Mouse (Mus musculus) hematopoietic stem cell, adult 5-6 weeks (primary cell): Measurements from ENCODE around the gene Ufsp1. TPM values are rescaled to one million over a fixed set of nuclear protein-coding genes. Genes with fewer than 3 reads are reported as not detected.

Experiments used
- ATAC-seq, 2 experiments: fragments of 125-278 bp in 1 of 2; replicated peaks in 1 of 2; 2 replicates each; pipeline ENCODE4 v1.8.0; 2016 to 2017; ENCODE audit warnings: inconsistent platforms in 2 of 2, mild to moderate bottlenecking in 2 of 2, moderate number of reproducible peaks in 2 of 2, low read depth in 1 of 2, moderate TSS enrichment in 1 of 2; ENCODE audit not compliant: low FRiP score in 2 of 2, poor library complexity in 2 of 2, severe bottlenecking in 2 of 2, insufficient read depth in 1 of 2, low TSS enrichment in 1 of 2
- total RNA-seq: library from RNA; stranded (forward); fragments of 172-1452, 232-1000 nt; gene quantifications from 2 replicates; pipeline ENCODE4 v1.2.3, GENCODE M21; 2017

Gene Ufsp1
- total RNA-seq, 1 experiment from 2014 or later, result 3.6 TPM

- no peak for ATAC-seq
Measured at GRCm38 (mm10) chr5:137291381-137291926, 3.0 kb upstream of the Ufsp1 start.

GRCm38 (mm10) chr5:137293282-137293681 is 1.1 kb upstream of the Ufsp1 start:
- ATAC-seq, result peak; percentile 31 to 38

DNA sequence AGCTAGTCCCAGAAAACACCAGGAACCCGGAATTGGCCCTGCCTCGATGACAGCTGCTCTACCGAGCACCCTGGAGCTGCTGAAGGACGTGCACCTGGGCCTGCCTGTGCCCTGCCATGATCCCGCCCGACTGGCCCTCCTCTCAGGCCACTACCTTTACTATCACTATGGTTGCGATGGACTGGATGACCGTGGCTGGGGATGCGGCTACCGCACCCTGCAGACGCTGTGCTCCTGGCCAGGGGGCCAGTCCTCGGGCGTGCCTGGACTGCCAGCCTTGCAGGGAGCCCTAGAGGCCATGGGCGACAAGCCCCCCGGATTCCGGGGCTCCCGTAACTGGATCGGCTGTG is 290 bp downstream of the Ufsp1 start:
- ATAC-seq, result peak; percentile 0 to 3; a peak in 1 of 4 replicates

- ATAC-seq, result no peak
Measured at GRCm38 (mm10) chr5:137295296-137295695, 867 bp downstream of the Ufsp1 start.

DNA sequence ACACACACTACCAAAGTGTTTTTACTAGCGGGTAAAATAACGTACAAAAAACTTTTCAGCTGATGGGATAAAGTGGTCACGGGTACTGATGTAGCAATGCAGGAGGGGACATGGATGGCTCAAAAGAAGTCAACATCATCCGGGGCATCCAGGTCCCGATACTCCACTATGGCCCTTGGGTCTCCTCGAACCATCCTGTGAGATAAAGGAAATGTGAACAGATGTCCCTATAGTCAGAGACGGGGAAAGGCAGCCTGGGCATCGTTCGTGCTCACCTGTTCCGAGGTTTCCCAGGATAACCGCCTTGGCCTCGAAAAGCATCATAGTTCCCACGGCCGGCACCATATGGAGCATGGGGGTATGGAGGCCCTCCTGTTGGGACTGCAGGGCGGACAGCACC is 1.3 kb downstream of the Ufsp1 start:
- ATAC-seq, result no peak

- ATAC-seq, result no peak
Measured at GRCm38 (mm10) chr5:137297126-137297525, 2.7 kb downstream of the Ufsp1 start.

DNA sequence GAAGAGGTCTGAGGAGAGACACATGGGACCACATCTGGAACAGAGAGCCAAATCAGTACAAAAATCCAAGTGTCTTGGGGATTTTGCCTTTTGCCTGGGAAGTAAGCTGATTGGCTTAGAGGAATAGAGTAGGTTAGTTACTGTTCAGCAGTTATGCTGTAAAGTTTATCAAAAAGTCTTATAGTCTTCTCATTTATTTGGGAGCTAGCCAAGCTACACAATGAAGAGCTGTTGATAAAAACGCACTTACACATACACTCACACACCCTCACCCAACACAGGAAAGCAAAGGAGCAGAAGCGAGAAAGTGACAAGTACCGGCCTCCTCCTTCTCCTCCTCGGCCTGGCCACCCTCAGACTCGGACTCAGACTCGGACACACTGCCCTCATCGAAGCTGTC is 4.8 kb downstream of the Ufsp1 start:
- ATAC-seq, result no peak

GRCm38 (mm10) chr5:137301253-137301652 is 6.8 kb downstream of the Ufsp1 start:
- ATAC-seq, result no peak

- no peak for ATAC-seq
Measured at GRCm38 (mm10) chr5:137303609-137304008, 9.2 kb downstream of the Ufsp1 start.

- ATAC-seq, result no peak
Measured at GRCm38 (mm10) chr5:137304165-137304564, 9.7 kb downstream of the Ufsp1 start.

DNA sequence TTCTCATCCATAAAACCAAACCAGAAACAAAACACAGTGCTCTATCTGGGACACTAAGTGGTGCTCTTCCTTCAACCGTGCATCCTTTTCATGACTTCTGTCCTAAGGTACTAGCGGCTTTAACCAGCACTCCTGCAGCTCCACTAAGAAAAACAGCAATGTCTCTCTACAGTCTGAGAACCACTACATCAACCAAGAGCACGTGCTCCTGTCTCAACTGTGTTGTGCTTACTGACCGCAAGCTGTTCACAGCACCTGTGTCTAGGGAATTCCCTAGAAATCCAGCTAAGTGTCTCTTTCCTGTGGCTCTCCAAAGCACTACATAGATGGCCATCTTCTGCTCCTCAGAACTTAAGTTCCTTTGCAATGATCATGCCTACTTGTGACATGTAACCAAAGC is 10.4 kb downstream of the Ufsp1 start:
- ATAC-seq, result no peak

GRCm38 (mm10) chr5:137305822-137306221 is 11.4 kb downstream of the Ufsp1 start:
- no peak; a peak in 1 of 4 replicates for ATAC-seq

DNA sequence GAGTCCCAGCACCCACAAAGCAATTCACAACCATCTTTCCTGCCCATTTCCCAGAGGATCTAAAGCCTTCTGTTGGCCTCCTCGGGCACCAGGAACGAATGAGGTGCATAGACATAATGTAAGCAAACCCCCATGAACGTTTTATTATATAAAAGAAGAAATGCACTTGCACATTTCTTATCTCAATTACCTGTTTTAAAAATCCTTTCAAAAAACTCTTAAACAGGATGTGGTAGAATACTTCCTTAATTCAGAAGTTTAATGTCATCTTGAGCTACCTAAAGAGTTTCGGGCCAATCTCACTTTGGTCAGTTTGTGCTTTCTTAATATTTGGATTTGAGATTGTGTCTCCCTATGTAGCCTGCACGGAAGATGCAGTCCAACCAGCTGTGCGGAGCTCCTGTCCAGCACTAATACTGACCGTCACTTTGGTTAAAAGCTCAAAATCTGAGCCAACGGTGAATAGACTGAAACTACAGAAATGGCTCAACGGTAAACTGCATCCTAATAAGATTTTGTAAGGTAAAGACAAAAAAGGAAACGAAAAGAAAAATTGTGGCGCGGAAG is 12.1 kb downstream of the Ufsp1 start:
- no peak for ATAC-seq

DNA sequence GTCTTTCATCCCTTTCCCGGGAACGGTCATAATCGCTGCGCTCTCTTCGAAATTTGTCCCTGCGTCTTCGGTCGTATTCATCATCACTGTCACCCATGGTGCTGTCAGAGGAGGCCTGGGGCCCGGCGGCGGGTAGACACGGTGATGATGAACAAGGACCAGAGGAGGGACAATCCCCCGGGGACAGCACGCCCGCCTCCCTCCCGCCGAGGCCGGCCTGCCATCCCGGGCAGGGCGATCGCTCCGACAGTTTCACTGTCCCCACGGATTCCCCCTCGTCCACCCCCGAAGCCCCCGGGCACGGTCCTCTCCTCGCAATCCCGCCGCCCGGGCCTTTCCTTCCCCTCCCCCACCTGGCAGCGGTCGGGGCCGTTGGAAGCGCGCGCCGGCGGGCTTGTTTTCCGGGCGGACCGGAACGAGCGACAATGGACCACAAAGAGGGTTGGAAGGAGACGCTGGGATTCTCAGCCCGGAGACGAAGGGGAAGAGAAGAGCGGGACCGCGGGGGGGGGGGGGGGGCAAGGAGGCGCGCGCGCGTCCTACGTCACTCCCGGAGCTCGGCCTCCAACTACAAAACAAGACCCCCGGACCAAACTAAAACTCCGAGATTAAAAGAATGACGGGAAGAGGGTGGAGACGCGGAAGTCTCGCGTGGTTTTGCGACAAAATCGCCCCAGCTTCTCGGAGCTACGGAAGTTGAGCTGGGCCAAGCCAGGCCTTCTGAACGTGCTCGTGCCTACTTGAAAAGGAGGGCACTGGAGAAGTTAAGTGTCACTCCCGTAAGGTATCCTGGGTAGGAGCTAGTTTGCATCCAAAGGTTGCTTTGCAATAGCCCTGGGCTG is 12.9 kb downstream of the Ufsp1 start, which contains the start of gene Srrt:
TSS of gene Srrt (minus strand) at position 604 of the 842 bp plus-strand sequence.
- peak; percentile 86 to 87 for ATAC-seq

DNA sequence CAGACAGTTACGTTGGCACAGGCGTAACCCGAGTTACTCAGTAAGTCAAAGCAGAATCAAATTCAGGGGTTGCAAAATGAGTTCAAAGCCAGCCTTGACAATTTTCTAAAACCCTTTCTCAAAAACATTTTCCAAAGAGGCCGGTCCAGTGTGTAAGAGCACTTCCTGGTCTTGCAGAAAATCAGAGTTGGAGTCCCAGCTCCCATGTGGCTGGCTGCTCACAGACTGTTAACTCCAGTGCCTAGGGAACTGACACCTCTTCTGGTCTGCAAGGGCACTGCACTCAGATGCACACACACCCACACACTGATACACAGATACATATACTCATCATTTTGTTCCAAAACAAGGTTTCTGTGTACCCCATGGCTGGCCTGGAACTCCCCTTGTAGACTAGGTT is 13.9 kb downstream of the Ufsp1 start:
- no peak for ATAC-seq

GRCm38 (mm10) chr5:137313466-137314192 is 19.2 kb downstream of the Ufsp1 start:
- ATAC-seq, result peak; percentile 2 to 9; a peak in 2 of 4 replicates

- ATAC-seq, result peak; percentile 29 to 30; a peak in 3 of 4 replicates
Measured at GRCm38 (mm10) chr5:137314193-137315083, 20.0 kb downstream of the Ufsp1 start, which contains the start of gene Trip6. Gene Trip6 (minus strand): TSS chr5:137314404.
